ENCODE assay signal across 12 mouse cellular contexts in the genomic region with DNA sequence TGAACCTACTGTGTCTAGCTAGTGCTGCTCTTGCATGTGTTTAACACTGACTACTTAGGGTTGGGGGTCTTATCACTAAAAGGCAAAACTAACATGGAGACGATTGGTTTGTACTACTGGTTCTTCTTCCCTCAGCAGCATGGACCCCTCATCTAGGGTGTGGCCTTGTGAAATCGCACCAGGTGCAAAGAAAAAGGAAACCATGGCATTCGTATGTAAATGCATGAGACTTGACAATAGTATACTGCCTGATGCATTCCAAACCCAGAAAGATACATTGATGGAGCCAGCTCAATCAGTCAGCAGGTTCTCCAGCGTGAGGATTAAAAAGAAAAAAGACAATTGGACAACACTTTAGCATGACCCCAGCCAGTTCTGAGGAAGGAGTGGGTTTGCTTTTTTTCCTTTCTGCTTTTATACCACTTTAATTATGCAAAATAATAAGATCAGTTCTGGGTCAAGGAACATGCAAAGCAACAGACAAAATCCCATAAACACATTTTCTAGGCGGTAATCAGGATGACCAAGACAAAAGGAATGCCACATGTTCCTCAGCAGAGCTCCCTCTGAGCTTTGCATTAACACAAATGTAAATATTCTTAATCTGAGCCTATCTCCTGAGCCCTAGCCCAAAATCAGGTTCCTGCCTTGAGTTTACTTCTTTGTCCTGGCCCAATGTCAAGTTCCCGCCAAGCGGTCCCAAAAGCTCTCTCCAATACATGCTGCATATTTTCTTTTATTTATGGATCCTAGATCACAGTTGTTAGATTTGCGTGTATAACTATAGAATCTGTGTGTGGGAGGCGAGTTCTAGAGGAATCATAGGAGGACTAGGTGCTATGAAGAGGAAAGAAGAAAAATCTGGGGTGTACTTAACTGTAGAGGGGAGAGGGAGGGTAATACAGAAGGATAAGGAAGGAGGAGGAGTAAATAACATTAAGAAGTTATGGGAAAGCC.
"Had no signal": no experiment of that assay in that cellular context is flagged by ENCODE, and none has a peak within 500 bp of the region (broad histone marks: within the 10 kb centered on the region; RNA-seq: fewer than 3 reads in every experiment).

No protein-coding gene starts in this region.

- H3K27ac ChIP-seq: kidney, postnatal 0 days; limb, embryonic 13.5 days; liver, embryonic 14.5 days; midbrain, embryonic 15.5 days; neural tube, embryonic 13.5 days had no signal

- ATAC-seq: midbrain, embryonic 15.5 days had no signal

- DNase-seq: kidney, adult 11 months; kidney, adult 9 months; kidney, postnatal 36 days; layer of hippocampus, adult 9-11 months; layer of hippocampus, postnatal 36 days; lung, adult 18-20 months; thymus, postnatal 36 days had no signal

- H3K4me1 ChIP-seq: limb, embryonic 13.5 days; midbrain, embryonic 15.5 days; neural tube, embryonic 13.5 days had no signal

- H3K9me3 ChIP-seq: limb, embryonic 13.5 days; midbrain, embryonic 15.5 days; neural tube, embryonic 13.5 days had no signal

- H3K9ac ChIP-seq: limb, embryonic 13.5 days; liver, embryonic 14.5 days; midbrain, embryonic 15.5 days; neural tube, embryonic 13.5 days had no signal

- H3K4me3 ChIP-seq: limb, embryonic 13.5 days; midbrain, embryonic 15.5 days; neural tube, embryonic 13.5 days had no signal

- H3K36me3 ChIP-seq: limb, embryonic 13.5 days; midbrain, embryonic 15.5 days; neural tube, embryonic 13.5 days had no signal

- H3K4me2 ChIP-seq: limb, embryonic 13.5 days; midbrain, embryonic 15.5 days; neural tube, embryonic 13.5 days had no signal

- H3K27me3 ChIP-seq: limb, embryonic 13.5 days; midbrain, embryonic 15.5 days; neural tube, embryonic 13.5 days had no signal
